ENCODE assay signal across 8 mouse cellular contexts in the genomic region with DNA sequence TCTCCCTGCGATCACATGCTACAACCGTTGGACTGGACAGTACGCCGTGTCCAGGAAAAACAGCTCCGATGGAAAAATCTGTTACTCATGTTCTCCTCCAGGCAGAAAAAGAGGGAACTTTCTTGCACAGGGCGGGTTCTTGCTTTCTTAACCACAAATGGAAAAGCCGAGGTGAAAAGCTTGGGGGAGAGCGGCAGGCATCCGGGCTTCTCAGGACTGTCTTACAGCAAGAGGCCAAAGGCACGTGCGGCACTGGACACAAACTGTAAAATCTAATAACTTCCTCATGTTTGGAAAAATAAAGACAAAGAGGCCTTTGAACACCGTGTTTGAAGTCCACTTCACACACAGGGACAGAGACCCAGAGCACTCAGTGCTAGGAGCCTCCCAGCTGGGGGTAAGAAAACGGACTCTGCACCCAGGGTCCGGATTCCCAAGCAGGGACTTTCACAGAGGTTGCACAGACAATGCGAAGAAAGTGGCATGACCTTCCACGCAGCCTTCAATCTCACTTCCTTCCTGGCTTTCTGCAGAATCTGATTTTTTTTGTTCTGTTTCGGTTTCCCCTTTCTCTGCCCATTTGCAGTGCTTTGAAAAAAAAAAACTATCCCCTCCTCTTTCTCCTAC.
DNase-seq lines count a peak whose midpoint lies in the region; ATAC-seq lines count a peak whose summit lies in the region.

No protein-coding gene starts in this region.

- 39% methylated on average over 17 of the region's 17 CpGs for WGBS in limb, embryonic 12.5 days
- 66% methylated on average over 17 of the region's 17 CpGs for WGBS in midbrain, embryonic 16.5 days

- H3K36me3 ChIP-seq in limb, embryonic 12.5 days: no peaks in the 10 kb centered on the region
- H3K36me3 ChIP-seq in midbrain, embryonic 16.5 days (ENCODE audit: control insufficient read depth, insufficient read depth, low read length): no peaks in the 10 kb centered on the region

- no peak for ATAC-seq in limb, embryonic 12.5 days (ENCODE audit: insufficient number of reproducible peaks, insufficient read depth, low FRiP score, low TSS enrichment, low read depth)
- ATAC-seq in midbrain, embryonic 16.5 days: no peak

- peak overlapping the region; percentile 30 for H3K4me2 ChIP-seq in limb, embryonic 12.5 days
- H3K4me2 ChIP-seq in midbrain, embryonic 16.5 days (ENCODE audit: low read length): no peak overlapping the region

- H3K27ac ChIP-seq in brown adipose tissue, adult 24 weeks (replicated peaks; ENCODE audit: low read depth, low read length): peak overlapping the region; percentile 91
- peak overlapping the region; percentile 66 for H3K27ac ChIP-seq in limb, embryonic 12.5 days
- no peak overlapping the region for H3K27ac ChIP-seq in midbrain, embryonic 16.5 days (ENCODE audit: low read length)

- H3K27me3 ChIP-seq in limb, embryonic 12.5 days: no peaks in the 10 kb centered on the region
- no peaks in the 10 kb centered on the region for H3K27me3 ChIP-seq in midbrain, embryonic 16.5 days (ENCODE audit: control insufficient read depth, insufficient read depth, low read depth, low read length)

- intact Hi-C loops in heart, postnatal 10 days (cut with DNase I): no loop called here

- peak overlapping the region; percentile 28 for H3K4me3 ChIP-seq in brown adipose tissue, adult 24 weeks (ENCODE audit: insufficient read depth, low read depth, low read length)
- no peak overlapping the region for H3K4me3 ChIP-seq in limb, embryonic 12.5 days (replicated peaks)
- no peak overlapping the region for H3K4me3 ChIP-seq in midbrain, embryonic 16.5 days (ENCODE audit: low read depth, low read length)

- peaks cover 9% of the 10 kb centered on the region for H3K4me1 ChIP-seq in brown adipose tissue, adult 24 weeks (ENCODE audit: control insufficient read depth, insufficient read depth, insufficient read length, low read length)
- peaks cover 11% of the 10 kb centered on the region for H3K4me1 ChIP-seq in limb, embryonic 12.5 days (replicated peaks)
- no peaks in the 10 kb centered on the region for H3K4me1 ChIP-seq in midbrain, embryonic 16.5 days (ENCODE audit: control insufficient read depth, insufficient read depth, low read length)

- 0 out of 2 replicates have a peak, but pooled peaks cover 7% of the 10 kb centered on the region for H3K9me3 ChIP-seq in limb, embryonic 12.5 days
- H3K9me3 ChIP-seq in midbrain, embryonic 16.5 days (replicated peaks; ENCODE audit: control insufficient read depth, low read length, poor library complexity, severe bottlenecking): no peaks in the 10 kb centered on the region

- peak overlapping the region; percentile 34; the same call in 1 of the 2 replicates for H3K9ac ChIP-seq in limb, embryonic 12.5 days (replicated peaks)
- H3K9ac ChIP-seq in midbrain, embryonic 16.5 days (ENCODE audit: low read depth, low read length): no peak overlapping the region

- DNase-seq in adrenal gland, adult 2 months: peak; percentile 47
- no peak for DNase-seq in adrenal gland, adult 8-10 months
- DNase-seq in heart, postnatal 10 days: peak; percentile 59 to 63
- peak; percentile 83 for DNase-seq in skeletal muscle tissue, adult 2 months (ENCODE audit: low read depth, low spot score)
- DNase-seq in c-Kit-positive CD71-positive TER-119-positive erythroid progenitor cells, embryonic 14.5 days (ENCODE audit: low spot score): no peak

Comparison
In these comparisons a context has a peak if more than half of its experiments do, and no peak if none do; other contexts are left out.
1. DNase-seq: peak in adrenal gland, adult 2 months (single experiment), heart, postnatal 10 days (2 of 2) and skeletal muscle tissue, adult 2 months (single experiment); none in adrenal gland, adult 8-10 months (single experiment) and c-Kit-positive CD71-positive TER-119-positive erythroid progenitor cells, embryonic 14.5 days (single experiment).